Mouse (Mus musculus): ENCODE measurements around the gene Gucy2e.
A peak's percentile ranks its signal among the peaks of the same experiment; 100 is the strongest.

Gucy2e gene

DNA sequence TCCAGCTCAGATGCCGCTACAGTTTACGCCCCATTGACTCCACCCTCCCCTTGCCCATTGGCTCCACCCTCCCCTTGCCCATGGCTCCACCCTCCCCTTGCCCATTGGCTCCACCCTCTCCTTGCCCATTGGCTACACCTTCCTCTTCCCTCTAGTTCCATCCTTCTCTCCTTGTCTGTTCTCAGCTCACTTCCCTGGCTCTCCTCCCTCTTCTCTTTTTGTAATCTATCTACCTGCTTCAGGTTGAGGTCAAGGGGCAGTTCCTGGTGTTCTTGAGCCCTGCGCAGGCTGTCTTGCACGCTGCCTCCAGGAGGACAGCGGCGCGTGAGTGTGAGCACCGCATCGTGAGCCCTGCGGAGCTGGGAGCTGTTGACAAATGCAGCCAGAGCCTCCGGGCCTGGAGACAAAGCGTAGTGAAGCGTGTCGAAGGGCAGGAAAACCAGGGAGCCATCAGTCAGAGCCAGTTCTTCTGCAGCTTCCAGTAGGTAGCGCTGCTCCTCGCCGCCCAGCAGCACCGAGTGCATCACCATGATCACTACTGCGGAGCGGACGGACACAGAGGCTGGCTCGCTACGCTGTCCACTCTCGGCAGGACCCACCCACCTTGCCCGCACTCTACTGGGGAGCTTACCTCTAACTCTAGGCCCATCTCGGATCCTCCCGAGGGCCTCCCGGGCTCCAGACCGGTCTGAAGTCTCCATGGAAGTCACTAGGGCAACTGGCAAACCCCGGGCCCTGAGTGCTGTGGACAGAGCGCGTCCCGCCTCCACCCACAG is 1.4 kb downstream of the Gucy2e start:
- peak; percentile 85 for DNase-seq

DNA sequence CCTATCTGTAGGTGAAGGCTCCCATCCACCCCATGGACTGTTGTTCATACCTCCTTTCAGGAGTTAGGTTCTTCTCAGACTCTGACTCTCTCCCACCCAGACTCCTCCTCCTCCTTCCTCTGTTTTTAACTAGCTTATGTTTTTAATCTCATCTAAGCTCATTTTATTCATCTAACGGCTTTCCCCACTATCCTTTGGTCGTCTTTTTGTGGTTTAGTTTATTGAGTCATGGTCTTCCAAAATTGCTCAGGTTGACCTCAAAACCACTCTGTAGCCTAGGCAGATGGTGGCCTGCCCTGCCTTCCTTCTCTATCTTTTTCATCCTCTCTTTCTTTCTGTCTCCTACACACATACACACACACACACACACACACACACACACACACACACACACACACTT is 3.7 kb downstream of the Gucy2e start:
- no peak for DNase-seq

DNA sequence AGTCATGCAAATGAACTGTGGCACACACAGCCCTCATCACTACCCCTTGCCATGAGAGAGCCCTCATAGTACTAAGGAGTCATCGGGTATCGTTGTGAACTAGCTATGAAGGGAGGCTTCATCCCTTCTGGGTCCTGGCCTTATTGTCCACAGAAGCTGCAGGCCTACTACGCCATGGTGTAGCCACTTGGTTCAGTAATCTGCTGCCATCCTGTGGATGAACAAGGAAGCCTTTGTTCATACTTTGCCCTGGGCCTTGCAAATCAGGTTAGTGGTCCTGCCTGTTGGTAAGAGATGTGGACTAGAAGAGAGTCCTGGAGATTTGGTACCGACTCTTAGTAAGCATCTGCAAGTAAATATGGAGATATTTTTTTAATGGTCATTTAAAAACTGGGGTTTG is 6.4 kb downstream of the Gucy2e start:
- DNase-seq = no peak

DNA sequence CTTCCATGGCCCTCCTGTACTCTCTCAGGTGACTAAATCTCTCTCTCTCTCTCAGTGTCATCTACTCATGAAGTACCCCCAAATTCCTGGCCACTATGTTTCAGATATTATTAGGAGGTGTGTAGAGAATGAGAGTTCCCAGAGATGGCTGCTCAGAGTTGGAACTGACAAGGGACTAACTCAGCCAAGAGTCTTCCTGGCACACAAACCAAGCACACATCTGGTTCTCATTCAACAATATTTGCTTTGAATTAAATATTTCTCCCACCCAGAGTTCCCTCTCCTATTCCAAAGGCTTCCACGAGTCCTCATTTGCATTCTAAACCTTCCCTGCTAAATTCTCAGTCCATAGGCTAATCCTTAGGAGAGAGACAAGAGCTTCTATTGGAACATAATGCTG is 11.1 kb downstream of the Gucy2e start:
- DNase-seq = no peak

DNA sequence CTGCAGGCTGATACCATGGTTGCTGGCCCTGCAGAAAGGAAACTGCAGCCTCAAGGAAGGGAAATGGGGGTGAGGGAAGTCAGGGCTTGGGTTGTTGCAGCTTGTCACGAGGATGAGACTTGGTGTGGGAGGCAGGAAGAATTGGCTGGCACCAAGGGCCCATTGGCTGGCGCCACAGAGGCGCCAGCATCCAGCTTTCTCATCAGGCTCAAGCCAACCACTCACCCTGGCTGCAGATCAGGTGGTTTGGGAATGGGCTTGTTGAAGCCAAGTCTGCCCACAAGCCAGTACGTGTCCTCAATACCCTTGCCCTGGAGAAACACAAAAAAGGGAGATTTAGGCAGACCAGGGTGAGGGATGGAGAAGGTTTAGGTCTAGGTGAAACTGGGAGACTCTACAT is 13.7 kb downstream of the Gucy2e start:
- no peak for DNase-seq

DNA sequence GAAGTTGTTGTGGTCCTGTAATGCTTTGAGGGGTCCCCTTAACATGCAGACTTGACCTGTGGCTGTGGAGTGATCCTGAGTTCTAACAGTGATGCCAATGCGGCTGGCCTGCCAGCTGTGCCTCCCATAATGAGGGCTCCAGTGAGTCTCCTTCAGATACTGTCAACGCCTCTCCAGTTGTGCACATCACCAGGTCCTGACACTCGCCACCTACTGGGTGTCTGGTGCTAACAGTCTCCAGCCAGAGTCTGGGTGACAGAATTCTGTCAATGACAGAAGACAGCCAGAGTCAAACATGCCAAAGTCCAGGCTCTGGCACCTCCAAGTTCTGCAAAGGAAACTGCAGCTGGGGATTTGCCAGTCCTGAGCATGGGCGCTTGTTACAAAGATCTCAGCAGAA is 15.8 kb downstream of the Gucy2e start:
- no peak for DNase-seq

DNA sequence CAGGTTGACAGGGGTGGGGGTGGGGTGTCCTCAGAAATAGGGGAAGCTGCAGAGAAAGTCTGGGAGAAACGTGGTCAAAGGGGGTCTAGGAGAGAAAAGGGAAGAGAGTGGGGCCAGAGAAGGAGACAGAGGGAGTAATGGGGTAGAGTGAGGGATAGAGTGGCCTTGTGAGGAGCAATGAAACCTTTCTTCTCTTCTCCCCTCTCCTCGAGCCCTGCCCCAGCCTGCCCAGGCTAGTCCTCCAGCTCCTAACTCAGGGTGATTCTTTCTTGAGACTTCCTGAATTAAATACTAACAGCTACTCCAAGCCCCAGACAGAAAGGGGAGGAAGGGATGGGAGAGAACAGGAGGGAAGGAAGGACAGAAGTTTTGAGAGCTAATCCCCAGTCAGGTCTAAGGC is 18.2 kb downstream of the Gucy2e start:
- DNase-seq = no peak

DNA sequence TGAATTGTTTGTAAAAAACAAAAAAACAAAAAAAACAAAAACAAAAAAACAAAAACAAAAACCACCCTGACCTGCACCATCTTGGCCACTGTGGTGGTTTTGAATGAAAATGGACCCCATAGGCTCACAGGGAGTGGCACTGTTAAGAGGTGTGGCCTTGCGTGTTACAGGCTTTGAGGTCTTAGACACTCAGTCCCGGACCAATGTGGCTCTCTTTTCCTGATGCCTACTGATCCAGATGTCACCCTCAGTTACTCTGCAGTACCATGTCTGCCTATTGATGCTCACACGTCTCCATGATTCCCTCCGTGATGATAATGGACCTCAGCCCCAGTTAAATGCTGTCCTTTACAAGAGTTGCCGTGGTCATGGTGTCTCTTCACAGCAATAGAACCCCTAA is 19.4 kb downstream of the Gucy2e start:
- DNase-seq = no peak

DNA sequence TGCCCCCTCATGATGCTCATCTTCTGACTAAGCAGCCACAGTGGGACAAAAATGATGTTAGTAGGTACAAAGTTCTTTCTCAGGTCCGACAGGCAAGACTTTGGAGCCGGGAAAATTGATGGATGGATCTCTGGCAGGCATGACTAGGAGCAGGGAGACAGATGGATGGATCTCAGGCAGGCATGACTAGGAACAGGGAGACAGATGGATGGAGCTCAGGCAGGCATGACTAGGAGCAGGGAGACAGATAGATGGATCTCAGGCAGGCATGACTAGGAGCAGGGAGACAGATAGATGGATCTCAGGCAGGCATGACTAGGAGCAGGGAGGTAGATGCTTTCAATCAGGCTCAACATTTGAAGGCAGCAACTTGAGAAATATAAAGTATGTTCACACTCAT is 25.4 kb downstream of the Gucy2e start:
- peak; percentile 68 for DNase-seq

DNA sequence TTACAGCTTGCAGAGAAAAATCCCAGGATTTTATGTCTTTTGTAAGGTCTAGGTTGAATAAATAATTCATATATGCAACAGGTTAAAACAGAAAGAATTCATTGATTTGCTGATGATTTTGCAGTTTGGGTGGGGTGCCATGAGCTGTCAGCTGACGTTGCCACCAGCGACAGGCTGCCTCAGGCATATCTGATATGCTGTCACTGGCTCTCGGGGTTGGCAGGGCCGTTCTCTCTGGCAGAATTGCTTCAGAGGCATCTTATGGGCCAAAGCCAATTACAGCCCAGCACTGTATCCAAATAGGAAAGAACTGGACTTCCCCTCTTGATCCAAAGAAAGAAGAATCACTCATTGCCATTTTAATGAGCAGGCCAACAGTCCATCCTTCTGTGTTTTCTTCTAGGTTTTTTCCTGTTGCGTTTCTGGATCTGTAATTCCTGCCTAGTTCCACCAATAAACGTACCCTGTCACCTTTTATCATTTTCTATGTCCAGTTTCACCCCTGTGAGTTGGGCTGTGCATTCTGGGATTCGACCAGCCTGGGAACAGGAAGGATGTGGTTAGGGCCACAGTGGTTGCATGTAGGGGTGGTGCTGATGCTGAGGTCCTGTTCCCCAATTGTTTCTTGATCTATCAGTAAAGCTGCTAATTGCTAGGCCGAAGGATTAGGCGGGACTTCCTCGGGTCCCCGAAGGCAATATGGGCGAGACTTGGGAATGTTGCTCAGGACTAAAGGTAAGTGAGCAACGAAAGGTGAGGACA is 34.2 kb downstream of the Gucy2e start:
- no peak for DNase-seq

DNA sequence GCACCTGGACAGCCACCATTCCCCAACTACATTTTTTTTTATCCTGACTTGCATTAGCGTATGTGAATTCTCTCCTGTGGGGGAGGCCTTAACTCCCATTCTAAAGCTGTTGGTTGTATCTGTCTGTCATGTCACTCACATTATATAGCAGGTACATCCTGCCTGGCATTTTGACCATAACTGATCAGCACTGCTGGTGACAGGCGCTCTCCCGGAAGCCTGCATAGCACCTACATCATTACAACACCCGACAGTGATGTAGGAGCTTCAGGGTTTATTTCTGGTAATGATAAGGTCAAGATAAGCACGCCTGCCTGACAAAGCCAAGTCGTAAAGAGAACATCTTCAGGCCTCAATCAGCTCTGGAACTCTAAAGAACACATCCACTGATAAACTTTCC is 36.6 kb downstream of the Gucy2e start:
- no peak for DNase-seq

DNA sequence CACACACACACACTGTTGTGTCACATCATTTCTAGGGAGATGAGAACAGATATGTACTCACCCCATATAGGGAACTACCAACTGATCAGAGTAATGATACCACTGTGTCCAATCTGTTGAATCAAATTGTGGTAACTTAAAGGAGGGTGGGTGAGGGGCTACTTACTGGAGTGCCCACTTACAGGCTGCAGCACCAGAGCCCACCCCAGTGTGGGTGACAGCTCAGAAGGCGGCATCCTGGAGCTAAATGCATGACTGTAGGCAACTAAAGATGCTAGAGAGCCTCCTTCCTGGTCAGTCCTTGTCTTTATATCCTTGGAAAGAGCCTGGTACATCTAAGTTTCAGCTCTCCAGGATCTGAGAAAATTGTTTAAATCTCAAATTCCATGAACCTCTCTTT is 37.6 kb downstream of the Gucy2e start:
- DNase-seq = no peak

DNA sequence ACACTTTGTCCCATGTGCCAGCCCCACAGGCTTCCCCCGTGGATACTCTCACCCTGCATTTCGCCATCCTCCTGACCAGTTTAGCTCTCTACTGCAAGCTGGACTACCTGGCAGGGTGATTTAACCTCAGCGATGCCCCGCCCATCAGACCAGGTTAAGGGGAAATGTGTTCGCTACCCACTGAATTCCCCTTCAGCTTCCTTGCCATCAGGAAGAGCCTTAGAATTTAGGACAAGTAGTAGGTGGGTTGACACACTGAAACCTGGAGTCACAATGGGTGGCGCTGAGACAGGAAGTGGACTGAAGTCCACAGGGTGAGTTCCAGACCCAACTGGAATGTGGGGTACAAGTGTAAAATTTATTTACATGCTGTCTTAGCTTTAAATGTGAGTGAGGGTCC is 39.1 kb downstream of the Gucy2e start, which contains the start of gene Alox8:
TSS of gene Alox8 (minus strand) at position 101 of the 400 bp plus-strand sequence.
- DNase-seq = no peak

DNA sequence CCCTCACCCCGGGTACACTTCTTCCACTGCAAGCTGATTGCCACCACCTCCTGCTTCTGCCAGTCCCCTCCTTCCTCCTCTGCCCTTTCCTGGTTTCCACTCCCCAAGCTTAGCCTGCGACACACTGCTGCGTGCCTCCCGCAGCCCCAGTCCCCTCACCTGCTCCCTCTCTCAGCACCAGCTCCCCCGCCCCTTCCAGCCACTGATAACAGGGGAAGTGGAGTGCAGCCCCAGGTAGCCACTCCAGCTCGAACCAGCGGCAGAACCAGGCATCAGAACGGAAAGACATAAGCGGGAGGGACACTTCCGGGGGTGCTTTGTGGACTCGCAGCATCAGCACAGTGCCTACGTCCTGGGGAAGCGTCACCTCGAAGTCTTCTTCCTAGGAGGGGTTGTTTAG is 39.6 kb downstream of the Gucy2e start:
- DNase-seq = no peak

DNA sequence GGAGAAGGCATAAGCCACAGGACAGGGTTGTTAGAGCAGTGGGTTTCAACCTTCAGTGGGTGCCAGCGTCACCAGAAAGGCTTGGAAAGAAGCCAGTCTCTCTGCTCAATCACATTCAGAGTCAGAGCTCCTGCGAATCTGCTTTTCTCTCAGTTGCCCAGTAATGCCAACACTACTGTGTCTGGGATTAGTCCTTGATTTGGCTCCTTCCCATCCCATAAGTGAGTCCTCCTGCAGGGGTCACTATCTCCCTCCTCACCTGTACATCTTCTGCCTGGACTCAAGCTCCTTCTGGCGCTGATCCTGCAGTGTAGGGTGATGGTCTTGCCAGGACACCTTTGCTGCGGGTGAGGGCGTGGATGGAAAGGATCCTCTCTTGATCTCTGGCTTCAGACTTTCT is 40.1 kb downstream of the Gucy2e start:
- peak; percentile 65 for DNase-seq

DNA sequence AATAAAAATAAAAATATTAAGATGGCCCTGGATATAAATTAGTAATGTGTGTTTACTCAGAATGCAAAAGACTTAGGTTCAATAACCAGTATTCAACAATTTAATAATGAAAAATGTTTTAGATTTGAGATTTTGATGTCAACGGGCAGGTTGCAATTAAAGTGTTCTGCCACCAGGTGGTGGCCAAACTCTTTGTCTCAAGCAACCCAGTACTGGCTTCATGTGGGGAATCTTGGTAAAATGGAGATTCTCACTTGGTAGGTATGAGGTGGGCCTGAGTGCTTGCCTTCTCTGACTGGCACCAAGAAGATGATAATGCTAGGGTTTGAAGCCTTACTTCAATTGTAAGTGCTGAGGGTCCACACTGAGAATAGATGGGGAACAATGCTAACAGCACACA is 44.0 kb downstream of the Gucy2e start:
- peak; percentile 46 for DNase-seq

DNA sequence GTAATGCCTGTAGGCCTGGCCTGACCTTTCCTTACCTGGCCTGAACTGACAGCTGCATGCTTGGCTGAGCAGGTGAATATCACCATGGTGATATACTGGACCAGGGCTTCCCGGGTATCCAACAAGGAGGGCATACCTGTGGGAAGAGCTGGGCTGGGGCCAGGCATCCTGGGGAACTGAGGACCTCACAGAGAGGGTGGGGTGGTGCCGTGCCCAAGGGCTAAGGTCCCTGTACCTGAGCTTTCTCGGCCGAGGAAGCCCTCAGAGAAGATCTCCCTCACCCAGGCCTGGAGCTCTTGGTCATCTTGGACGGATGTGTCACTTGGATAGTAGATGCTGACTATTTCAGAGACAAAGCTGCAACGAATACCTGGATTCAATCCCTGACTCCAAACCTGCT is 50.9 kb downstream of the Gucy2e start:
- DNase-seq = no peak

DNA sequence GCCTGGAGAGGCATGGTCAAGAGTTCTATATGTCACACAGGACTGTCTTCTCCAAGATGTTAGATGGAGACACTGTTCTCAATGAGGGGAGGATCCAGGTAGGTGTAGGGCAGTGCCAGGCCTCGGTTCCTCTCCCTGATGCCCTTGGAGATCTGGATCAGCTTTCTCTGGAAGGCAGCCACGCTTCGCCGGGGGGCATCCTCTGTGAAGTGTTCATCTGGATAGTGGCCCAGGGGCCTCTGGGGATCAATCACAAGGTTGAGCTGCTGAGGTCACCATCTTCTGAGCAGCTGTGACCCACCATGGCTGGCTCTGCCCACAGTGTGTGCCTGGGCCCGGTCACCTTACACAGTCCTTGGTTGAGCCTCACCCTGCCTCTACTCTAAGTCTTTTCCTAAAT is 51.8 kb downstream of the Gucy2e start:
- DNase-seq = no peak

DNA sequence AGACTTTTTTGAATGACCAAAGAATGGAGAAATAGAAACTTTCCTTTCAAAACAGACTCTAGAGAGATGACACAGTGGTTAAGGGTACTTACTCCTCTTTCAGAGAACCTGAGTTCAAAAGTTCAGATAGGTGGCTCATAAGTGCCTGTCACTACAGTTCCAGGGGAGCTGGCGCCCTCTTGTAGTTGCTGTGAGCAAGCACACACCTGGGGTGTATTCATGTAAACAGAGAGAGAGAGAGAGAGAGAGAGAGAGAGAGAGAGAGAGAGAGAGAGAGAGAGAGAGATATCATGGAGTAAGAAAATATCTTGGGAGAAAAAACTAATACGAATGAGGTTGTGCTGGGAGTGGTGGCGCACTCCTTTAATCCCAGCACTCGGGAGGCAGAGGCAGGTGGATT is 56.7 kb downstream of the Gucy2e start:
- no peak for DNase-seq

DNA sequence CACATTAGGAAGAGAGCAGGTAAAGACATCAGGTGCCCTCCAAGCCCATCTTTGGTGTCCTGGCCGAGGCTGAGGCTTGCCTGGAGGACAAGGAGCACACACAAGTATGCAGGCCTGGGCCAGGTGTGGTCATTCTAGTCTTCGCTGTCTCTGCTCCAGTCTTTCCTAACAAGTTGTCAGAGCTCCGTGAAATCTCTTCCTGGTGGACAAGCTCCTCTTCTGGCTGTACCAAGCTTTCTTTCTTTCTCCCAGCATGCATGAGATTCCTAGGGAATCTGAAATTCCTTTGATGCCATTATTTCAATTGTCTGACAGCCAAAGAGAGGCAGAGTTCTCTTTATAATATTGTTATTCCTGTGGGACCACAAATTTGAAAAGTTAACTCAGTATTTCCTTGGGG is 57.3 kb downstream of the Gucy2e start:
- no peak for DNase-seq

DNA sequence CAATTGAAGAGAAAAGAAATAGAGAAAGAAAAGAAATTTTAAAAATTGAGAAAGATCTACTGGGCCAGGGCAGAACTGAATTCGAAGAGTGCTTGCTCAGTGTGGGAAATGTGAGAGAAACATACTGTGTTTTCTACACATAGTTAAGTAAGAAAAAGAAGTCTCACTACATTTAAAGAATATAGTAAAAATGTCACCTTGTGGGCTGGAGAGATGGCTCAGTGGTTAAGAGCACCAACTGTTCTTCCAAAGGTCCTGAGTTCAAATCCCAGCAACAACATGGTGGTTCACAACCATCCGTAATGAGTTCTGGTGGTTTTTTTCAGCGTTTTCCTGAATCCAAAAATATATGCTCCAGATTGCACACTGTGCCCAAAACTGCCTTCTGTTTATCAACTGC is 58.3 kb downstream of the Gucy2e start:
- no peak for DNase-seq

DNA sequence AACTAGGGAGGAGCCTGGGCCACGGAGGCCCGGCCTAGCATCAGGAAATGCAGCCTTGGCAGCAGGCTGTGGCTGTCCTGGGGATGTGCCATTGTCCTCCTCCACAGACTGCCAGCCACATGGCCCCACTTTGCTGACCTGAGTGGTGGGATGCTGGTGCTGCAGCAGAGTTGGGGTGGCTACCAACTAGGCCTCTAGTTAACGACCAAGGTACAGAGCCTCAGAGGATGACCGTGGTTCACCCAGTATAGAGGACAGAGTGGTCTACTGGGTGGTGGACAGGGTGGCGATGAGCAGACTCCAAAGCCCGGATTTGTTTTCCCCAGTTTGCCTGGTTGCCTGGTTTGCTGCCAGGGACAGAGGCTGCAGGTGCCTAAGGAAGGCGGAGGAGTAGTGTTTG is 62.1 kb downstream of the Gucy2e start:
- no peak for DNase-seq

DNA sequence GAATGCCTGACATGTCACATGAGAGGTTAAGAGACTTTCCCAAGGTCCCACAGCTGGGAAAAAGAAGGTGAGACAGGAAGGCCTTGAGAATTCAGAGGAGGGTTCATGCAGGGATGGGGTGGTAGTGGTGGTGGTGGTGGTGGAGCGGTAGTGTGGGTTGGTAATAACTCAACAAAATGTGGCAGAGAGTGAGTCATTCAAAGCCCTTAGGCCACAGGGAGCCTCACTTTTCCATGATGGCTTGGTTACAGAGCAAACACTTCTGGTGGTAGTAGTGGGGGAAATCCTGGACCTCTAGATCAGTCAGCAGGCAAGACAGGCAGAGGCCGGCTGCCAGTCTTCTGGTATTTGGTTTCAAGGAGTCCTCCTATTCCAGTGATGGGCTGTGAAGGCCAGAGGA is 64.2 kb downstream of the Gucy2e start:
- no peak for DNase-seq

DNA sequence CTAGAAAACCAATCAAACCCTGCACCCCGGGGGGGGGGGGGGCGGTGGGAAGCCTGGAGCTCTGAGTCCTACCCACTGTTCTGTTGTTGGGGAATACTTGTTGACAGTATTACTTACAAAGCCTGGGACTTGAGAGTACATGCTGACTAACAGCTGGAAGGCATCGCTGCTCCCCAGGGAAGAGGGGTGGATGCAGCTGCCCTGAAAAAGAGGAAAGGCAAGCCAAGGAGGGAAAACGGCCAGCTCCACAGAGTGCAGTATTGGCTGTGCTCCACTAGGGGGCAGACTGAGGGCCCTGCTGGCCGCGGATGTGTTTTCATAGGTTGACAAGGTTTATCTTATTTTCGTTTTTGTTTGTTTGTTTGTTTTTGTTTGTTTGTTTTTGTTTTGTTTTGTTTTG is 65.2 kb downstream of the Gucy2e start:
- DNase-seq = peak; percentile 51

DNA sequence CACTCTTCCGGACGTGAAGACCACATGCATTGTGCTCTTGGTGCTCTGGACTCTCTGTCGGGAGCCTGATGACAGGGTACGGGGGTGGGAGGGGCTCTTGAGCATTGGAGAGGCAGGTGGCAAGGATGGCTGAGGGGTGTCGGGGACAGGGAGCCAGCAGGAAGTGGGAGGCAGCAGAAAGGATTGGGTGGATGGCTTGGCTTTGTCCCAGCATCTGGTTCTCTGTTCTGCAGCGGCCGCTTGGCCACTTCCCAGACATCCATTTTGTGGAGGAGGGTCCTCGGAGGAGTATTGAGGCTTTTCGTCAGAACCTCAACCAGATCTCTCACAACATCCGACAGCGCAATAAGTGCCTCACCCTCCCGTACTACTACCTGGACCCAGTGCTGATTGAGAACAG is 67.5 kb downstream of the Gucy2e start:
- no peak for DNase-seq

Measured in cerebellum, adult 8-10 months (tissue).